Mouse (Mus musculus) myocyte (in vitro differentiated cells): ENCODE results near the gene Cfap20. TPM values are rescaled to one million over a fixed set of nuclear protein-coding genes. Genes with fewer than 3 reads are reported as not detected.

Experiments
- H3K27me3 ChIP-seq: one replicate; pipeline ENCODE4 v1.6.1; 2011; ENCODE audit not compliant: control insufficient read depth, insufficient read depth, insufficient read length
- H3K36me3 ChIP-seq: one replicate; pipeline ENCODE4 v1.6.1; 2011; ENCODE audit not compliant: control insufficient read depth, insufficient read depth
- H3K4me2 ChIP-seq: one replicate; pipeline ENCODE4 v1.6.1; 2011; ENCODE audit warnings: low read depth, control low read depth
- H3K4me3 ChIP-seq: one replicate; pipeline ENCODE4 v1.5.1; 2011; ENCODE audit warnings: mild to moderate bottlenecking, control low read depth, moderate library complexity
- H3K79me2 ChIP-seq: one replicate; pipeline ENCODE4 v1.6.1; 2011; ENCODE audit not compliant: control insufficient read depth, insufficient read depth
- H3ac ChIP-seq: one replicate; pipeline ENCODE4 v1.6.1; 2011; ENCODE audit not compliant: control insufficient read depth, insufficient read length
- CEBPB ChIP-seq: IDR thresholded peaks from 2 replicates; pipeline ENCODE4 v1.6.1; 2011; ENCODE audit warnings: mild to moderate bottlenecking, moderate library complexity; ENCODE audit not compliant: poor library complexity, insufficient read depth, severe bottlenecking
- E2F4 ChIP-seq: IDR thresholded peaks from one replicate; pipeline ENCODE4 v1.6.1; 2011; ENCODE audit warnings: mild to moderate bottlenecking, control low read depth, moderate library complexity; ENCODE audit not compliant: insufficient read depth
- MAX ChIP-seq: IDR thresholded peaks from one replicate; pipeline ENCODE4 v1.6.1; 2011; ENCODE audit warnings: low read depth, mild to moderate bottlenecking, control low read depth
- MYOD1 ChIP-seq, 3 experiments: IDR thresholded peaks; one replicate each; pipeline ENCODE4 v1.6.1; 2011; ENCODE audit warnings: control low read depth in 2 of 3, low read depth in 2 of 3, mild to moderate bottlenecking in 2 of 3, moderate library complexity in 1 of 3; ENCODE audit not compliant: insufficient read length in 2 of 3, control insufficient read depth in 1 of 3
- MYOG ChIP-seq, 3 experiments: IDR thresholded peaks; one replicate each; pipeline ENCODE4 v1.6.1; 2011; ENCODE audit warnings: control low read depth in 2 of 3, low read depth in 2 of 3, mild to moderate bottlenecking in 2 of 3; ENCODE audit not compliant: insufficient read length in 2 of 3, control insufficient read depth in 1 of 3, insufficient read depth in 1 of 3
- POLR2A ChIP-seq: IDR thresholded peaks from one replicate; pipeline ENCODE4 v1.6.1; 2011; ENCODE audit warnings: low read depth, mild to moderate bottlenecking, control low read depth, moderate library complexity; ENCODE audit not compliant: insufficient read length
- POLR2AphosphoS2 ChIP-seq: IDR thresholded peaks from one replicate; pipeline ENCODE4 v1.6.1; 2011; ENCODE audit warnings: low read depth, control low read depth; ENCODE audit not compliant: insufficient read length
- REST ChIP-seq: IDR thresholded peaks from one replicate; pipeline ENCODE4 v1.6.1; 2011; ENCODE audit warnings: mild to moderate bottlenecking, control low read depth, moderate library complexity; ENCODE audit not compliant: insufficient read depth, insufficient read length
- SRF ChIP-seq: IDR thresholded peaks from one replicate; pipeline ENCODE4 v1.6.1; 2011; ENCODE audit warnings: low read depth; ENCODE audit not compliant: control insufficient read depth, insufficient read length
- TCF12 ChIP-seq: IDR thresholded peaks from one replicate; pipeline ENCODE4 v1.6.1; 2011; ENCODE audit warnings: mild to moderate bottlenecking, control low read depth; ENCODE audit not compliant: poor library complexity, insufficient read depth, severe bottlenecking
- TCF3 ChIP-seq: IDR thresholded peaks from one replicate; pipeline ENCODE4 v1.6.1; 2011; ENCODE audit warnings: low read depth, control low read depth; ENCODE audit not compliant: insufficient read length
- USF1 ChIP-seq: IDR thresholded peaks from one replicate; pipeline ENCODE4 v1.6.1; 2011; ENCODE audit warnings: low read depth, mild to moderate bottlenecking, control low read depth, moderate library complexity
- polyA plus RNA-seq: library from polyadenylated mRNA; unstranded; fragments of >200 nt; fragmentation: generic; extraction: Trizol; gene quantifications from one replicate; pipeline ENCODE4 v1.2.1, GENCODE M21; 2012; ENCODE audit warnings: missing spikeins

Cfap20 gene
- polyA plus RNA-seq, 1 experiment, result 39.9 TPM

DNA sequence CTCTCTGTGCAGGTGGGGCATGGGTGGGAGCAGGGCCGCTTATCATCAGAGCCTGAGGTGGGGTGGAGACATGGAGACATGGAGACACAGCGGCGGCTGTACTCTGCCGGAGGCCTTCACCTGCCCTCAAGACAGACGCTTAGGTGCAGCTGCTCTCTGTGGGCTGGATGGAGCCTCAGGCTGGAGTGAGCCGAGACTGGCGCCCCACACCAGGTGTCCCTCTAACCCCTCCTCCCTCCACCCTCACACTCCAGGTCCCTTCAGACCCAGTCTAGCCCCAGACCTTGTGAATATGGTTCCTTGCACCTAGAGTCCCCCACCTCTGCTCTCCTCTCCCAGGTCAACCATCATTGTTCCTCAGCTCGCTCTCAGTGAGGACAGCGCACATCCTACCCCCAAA is 35.5 kb downstream of the Cfap20 start:
- no peaks in the 10 kb centered on the region for H3K79me2 ChIP-seq
- peak in 1 of 3 experiments; percentile 39 for TF ChIP-seq MYOG (IDR thresholded peaks at IDR 0.05; ENCODE audit: control insufficient read depth in 1 of 3, insufficient read depth in 1 of 3, insufficient read length in 2 of 3, low read depth in 2 of 3)
- no peak for TF ChIP-seq USF1
- peak in 1 of 3 experiments; percentile 51 for TF ChIP-seq MYOD1 (IDR thresholded peaks at IDR 0.05; ENCODE audit: control insufficient read depth in 1 of 3, insufficient read length in 2 of 3, low read depth in 2 of 3)
- no peak overlapping the region for H3K4me3 ChIP-seq
- no peak overlapping the region for H3K4me2 ChIP-seq
- H3K36me3 ChIP-seq, result no peaks in the 10 kb centered on the region
- no peaks in the 10 kb centered on the region for H3K27me3 ChIP-seq
- H3ac ChIP-seq, result no peak overlapping the region

DNA sequence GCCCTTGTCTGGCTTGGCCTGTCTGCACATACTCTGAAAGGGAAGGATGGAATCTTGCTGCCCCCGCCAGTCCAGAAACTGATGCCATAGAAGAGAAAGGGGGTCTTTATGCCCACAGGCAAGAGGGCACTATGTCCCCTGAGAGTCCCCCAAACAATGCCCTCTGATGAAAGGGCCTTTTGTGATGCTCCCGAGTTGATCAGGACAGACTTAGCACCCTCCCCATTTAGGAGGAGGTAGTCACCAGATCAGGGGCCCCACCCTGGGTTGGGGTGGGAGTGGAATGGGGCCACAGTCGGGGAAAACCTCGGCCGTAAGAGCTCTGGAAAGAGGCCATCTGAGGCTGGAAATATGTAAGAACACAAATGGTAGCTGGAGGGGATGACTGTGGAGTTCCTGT is 37.5 kb downstream of the Cfap20 start:
- H3K4me2 ChIP-seq, result peak overlapping the region; percentile 3
- no peaks in the 10 kb centered on the region for H3K27me3 ChIP-seq
- H3ac ChIP-seq, result no peak overlapping the region
- H3K79me2 ChIP-seq, result no peaks in the 10 kb centered on the region
- no peak overlapping the region for H3K4me3 ChIP-seq
- TF ChIP-seq POLR2A (no peak), MYOD1 (IDR thresholded peaks at IDR 0.05; ENCODE audit: control insufficient read depth in 1 of 3, insufficient read length in 2 of 3, low read depth in 2 of 3) (no peak), USF1 (no peak), TCF12 (no peak), SRF (no peak), CEBPB (no peak), E2F4 (no peak), TCF3 (no peak)
- H3K36me3 ChIP-seq, result no peaks in the 10 kb centered on the region

- peak overlapping the region; percentile 3 for H3K4me2 ChIP-seq
- peak; percentile 72 for TF ChIP-seq USF1
- no peak for TF ChIP-seq REST
- peak in 1 of 3 experiments; percentile 62 for TF ChIP-seq MYOG (IDR thresholded peaks at IDR 0.05; ENCODE audit: control insufficient read depth in 1 of 3, insufficient read depth in 1 of 3, insufficient read length in 2 of 3, low read depth in 2 of 3)
- TF ChIP-seq MYOD1 (IDR thresholded peaks at IDR 0.05; ENCODE audit: control insufficient read depth in 1 of 3, insufficient read length in 2 of 3, low read depth in 2 of 3), result peak in 1 of 3 experiments; percentile 76
- peak; percentile 12 for TF ChIP-seq TCF12
- TF ChIP-seq TCF3, result no peak
- TF ChIP-seq SRF, result no peak
- H3K79me2 ChIP-seq, result no peaks in the 10 kb centered on the region
- H3K36me3 ChIP-seq, result no peaks in the 10 kb centered on the region
- H3K4me3 ChIP-seq, result no peak overlapping the region
- no peaks in the 10 kb centered on the region for H3K27me3 ChIP-seq
- H3ac ChIP-seq, result no peak overlapping the region
Measured at GRCm38 (mm10) chr8:95396752-95397151, 37.9 kb downstream of the Cfap20 start.

DNA sequence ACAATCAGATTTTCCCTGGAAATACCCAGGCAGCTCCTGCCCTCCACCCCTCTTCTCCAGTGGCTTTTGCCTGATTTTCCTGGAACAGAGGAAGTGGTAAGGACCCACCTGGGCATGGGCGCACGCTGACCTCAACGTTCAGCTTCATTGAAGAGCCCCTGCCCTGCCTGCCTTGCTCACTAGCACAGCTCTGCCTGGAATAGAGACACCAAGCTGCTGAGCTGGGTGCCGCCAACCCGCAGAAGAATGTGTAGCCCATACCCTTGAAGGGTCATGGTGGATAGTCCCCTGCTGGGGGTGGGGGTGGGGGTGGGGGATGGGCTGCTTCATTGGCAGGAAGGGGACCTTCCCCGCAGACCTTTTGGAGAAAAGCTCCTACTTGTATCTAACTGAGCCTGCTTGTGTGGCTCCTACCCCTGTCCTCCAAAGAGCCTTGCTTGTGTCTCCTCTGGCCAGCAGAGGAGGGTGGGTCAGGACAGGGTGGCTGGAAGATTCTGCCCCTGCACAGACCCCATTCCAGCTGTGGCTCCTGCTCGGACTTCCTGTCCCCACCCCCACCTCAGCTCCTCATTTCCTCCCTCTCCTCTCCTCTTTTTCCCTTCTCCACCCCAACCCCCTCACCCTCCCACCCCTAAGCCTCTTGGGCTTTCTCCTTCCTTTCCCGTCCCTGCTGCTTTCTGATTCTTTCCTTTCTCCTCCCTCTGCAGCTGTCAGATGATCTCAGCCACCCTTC is 39.3 kb downstream of the Cfap20 start:
- TF ChIP-seq MAX, result no peak
- peak in 2 of 3 experiments; percentile 49 to 64 for TF ChIP-seq MYOD1 (IDR thresholded peaks at IDR 0.05; ENCODE audit: control insufficient read depth in 1 of 3, insufficient read length in 2 of 3, low read depth in 2 of 3)
- Histone ChIP-seq H3K36me3 (no peaks in the 10 kb centered on the region), H3K4me2 (no peak overlapping the region), H3K27me3 (no peaks in the 10 kb centered on the region), H3ac (no peak overlapping the region), H3K79me2 (no peaks in the 10 kb centered on the region), H3K4me3 (no peak overlapping the region)

- Histone ChIP-seq H3K79me2 (no peaks in the 10 kb centered on the region), H3ac (no peak overlapping the region), H3K4me2 (no peak overlapping the region), H3K36me3 (no peaks in the 10 kb centered on the region), H3K4me3 (no peak overlapping the region), H3K27me3 (no peaks in the 10 kb centered on the region)
- no peak for TF ChIP-seq CEBPB
- no peak for TF ChIP-seq TCF12
- TF ChIP-seq MAX, result no peak
- no peak for TF ChIP-seq MYOD1 (IDR thresholded peaks at IDR 0.05; ENCODE audit: control insufficient read depth in 1 of 3, insufficient read length in 2 of 3, low read depth in 2 of 3)
- no peak for TF ChIP-seq POLR2A
Measured at GRCm38 (mm10) chr8:95392604-95393003, 42.1 kb downstream of the Cfap20 start.

- no peaks in the 10 kb centered on the region for H3K27me3 ChIP-seq
- no peak overlapping the region for H3ac ChIP-seq
- no peaks in the 10 kb centered on the region for H3K36me3 ChIP-seq
- H3K79me2 ChIP-seq, result no peaks in the 10 kb centered on the region
- no peak overlapping the region for H3K4me2 ChIP-seq
- H3K4me3 ChIP-seq, result no peak overlapping the region
- TF ChIP-seq POLR2AphosphoS2, result no peak
- TF ChIP-seq TCF3, result no peak
- TF ChIP-seq POLR2A, result no peak
- no peak for TF ChIP-seq TCF12
- no peak for TF ChIP-seq MAX
- TF ChIP-seq REST, result no peak
- TF ChIP-seq MYOG (IDR thresholded peaks at IDR 0.05; ENCODE audit: control insufficient read depth in 1 of 3, insufficient read depth in 1 of 3, insufficient read length in 2 of 3, low read depth in 2 of 3), result no peak
- no peak for TF ChIP-seq USF1
- no peak for TF ChIP-seq CEBPB
- no peak for TF ChIP-seq E2F4
- no peak for TF ChIP-seq SRF
- TF ChIP-seq MYOD1 (IDR thresholded peaks at IDR 0.05; ENCODE audit: control insufficient read depth in 1 of 3, insufficient read length in 2 of 3, low read depth in 2 of 3), result no peak
Measured at GRCm38 (mm10) chr8:95391101-95391500, 43.6 kb downstream of the Cfap20 start.
